Mouse (Mus musculus) olfactory bulb, adult 2 months (tissue): Measurements from ENCODE around the gene Lhx9.

Experiments used
- CTCF ChIP-seq: fragments of 200-500 bp; IDR thresholded peaks from 2 replicates; pipeline ENCODE4 v1.5.1; 2012; ENCODE audit warnings: low read depth, mild to moderate bottlenecking, low read length, moderate library complexity; ENCODE audit not compliant: insufficient read depth
- POLR2A ChIP-seq: fragments of 200-500 bp; IDR thresholded peaks from 2 replicates; pipeline ENCODE4 v1.6.1; 2012; ENCODE audit warnings: mild to moderate bottlenecking, low read depth, low read length, moderate library complexity; ENCODE audit not compliant: insufficient read depth

DNA sequence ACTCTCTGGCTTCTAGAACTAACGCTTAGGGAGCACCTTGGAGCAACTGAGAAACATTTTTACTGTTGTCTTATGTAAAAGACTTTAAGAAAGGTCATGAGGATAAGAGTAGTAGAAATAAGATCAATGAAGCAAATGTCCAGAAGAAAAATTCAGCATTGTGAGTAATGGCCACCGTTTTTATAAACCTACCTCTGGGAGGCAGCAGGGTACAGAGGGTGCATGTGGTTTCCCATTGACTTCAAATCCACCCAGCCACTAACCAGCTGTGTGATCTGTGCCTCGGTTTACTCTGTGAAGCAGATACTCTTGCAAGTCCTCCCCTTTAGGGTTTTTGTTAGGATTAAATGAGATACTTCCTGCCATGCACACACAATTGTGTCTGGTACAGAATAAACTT is 47.7 kb upstream of the Lhx9 start:
- TF ChIP-seq POLR2A (no peak), CTCF (no peak)
